Mouse (Mus musculus): ENCODE measurements around the gene Ccng2. TPM values are rescaled to one million over a fixed set of nuclear protein-coding genes. Genes with fewer than 3 reads are reported as not detected.

The Ccng2 gene
- polyA plus RNA-seq, 1 experiment from 2014 or later, result 38.3 TPM

- no peaks in the 10 kb centered on the region for H3K9me3 ChIP-seq
- no peaks in the 10 kb centered on the region for H3K27me3 ChIP-seq (ENCODE audit: insufficient read depth, poor library complexity, severe bottlenecking)
- H3K27ac ChIP-seq, result peak overlapping the region; percentile 25; the same call in 1 of the 2 replicates
- WGBS, result 39% methylated on average over 8 of the region's 8 CpGs
- no peak overlapping the region for H3K4me3 ChIP-seq
- H3K36me3 ChIP-seq, result no peaks in the 10 kb centered on the region
- DNase-seq (ENCODE audit: low spot score), result peak; percentile 90
- H3K4me1 ChIP-seq, result no peaks in the 10 kb centered on the region
These were observed 27.2 kb upstream of the Ccng2 start for GRCm38 (mm10) chr5:93239590-93240544.

- 85% methylated on average over 2 of the region's 2 CpGs for WGBS
- Histone ChIP-seq H3K4me1 (no peaks in the 10 kb centered on the region), H3K9me3 (no peaks in the 10 kb centered on the region), H3K27ac (no peak overlapping the region), H3K27me3 (ENCODE audit: insufficient read depth, poor library complexity, severe bottlenecking) (no peaks in the 10 kb centered on the region), H3K36me3 (no peaks in the 10 kb centered on the region), H3K4me3 (no peak overlapping the region)
- no peak for DNase-seq (ENCODE audit: low spot score)
These were observed 21.8 kb upstream of the Ccng2 start for GRCm38 (mm10) chr5:93245280-93245679.

DNA sequence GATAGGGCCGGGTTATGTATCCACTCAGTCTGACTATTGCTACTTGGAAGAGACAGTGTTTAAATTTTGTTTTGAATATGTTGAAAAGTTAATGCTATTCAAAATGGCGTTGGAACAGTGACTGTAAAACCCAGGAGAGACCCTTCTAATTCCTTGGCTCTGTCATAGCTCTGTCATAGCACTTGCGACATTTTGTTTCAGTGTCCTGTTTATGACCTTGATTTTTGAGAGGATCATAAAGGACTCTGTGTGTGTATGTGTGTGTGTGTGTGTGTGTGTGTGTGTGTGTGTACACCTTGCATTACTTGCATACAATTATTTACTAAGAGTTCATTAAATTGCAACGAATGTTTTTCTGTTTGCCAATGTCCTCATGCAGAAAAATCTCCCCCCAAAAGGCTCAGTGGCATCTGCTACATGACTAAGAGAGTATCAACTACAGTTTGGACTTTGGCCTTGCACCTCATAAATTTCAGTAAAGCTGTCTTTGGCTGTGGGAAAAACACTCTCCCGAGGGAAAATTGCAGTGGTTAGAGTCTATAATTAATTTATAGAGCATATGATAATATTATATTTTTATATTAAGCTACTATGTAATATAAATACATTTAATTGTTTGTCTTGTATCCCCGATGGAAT, 17.0 kb upstream of the Ccng2 start:
- DNase-seq (ENCODE audit: low spot score), result no peak
- WGBS, result 78% methylated on average over 6 of the region's 6 CpGs
- H3K4me1 ChIP-seq, result no peaks in the 10 kb centered on the region
- no peaks in the 10 kb centered on the region for H3K27me3 ChIP-seq (ENCODE audit: insufficient read depth, poor library complexity, severe bottlenecking)
- no peak overlapping the region for H3K27ac ChIP-seq
- no peaks in the 10 kb centered on the region for H3K9me3 ChIP-seq
- H3K36me3 ChIP-seq, result no peaks in the 10 kb centered on the region
- H3K4me3 ChIP-seq, result no peak overlapping the region

DNA sequence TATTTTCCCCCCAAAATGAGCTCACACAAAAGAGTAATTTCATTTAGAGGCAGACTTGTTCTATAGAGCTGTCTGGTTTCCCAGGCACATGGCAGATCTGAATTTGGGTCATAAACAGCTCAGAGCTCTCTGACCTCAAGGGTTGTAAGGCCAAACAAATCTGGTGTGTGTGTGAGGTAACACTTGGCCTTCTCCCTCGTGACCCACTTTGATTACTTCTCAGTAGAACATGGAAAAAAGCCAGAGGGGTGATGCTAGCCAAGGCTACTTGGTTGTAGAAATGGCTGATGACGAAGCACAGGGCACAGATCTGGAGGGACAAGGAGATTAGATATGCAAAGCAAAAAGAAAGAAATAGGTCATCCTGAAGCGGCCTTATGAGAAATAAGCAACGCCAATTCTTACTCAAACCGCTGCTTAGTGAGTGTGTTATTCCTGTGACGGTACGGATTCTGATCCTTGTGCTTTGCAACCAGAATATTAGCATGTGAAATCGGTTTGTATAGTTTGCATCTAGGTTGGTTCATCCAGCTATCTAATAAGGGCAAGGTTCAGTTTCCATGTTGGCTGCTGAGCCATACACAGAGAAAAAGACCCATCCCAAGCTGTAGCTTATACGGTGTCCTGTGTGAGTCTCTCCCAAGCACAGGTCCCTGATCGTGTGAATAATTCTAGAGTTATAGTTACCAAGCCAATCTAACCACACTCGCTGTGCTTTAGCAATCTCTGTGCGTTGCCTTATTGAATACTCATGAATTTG, 15.9 kb upstream of the Ccng2 start:
- Histone ChIP-seq H3K36me3 (no peaks in the 10 kb centered on the region), H3K4me3 (no peak overlapping the region), H3K27ac (no peak overlapping the region), H3K27me3 (ENCODE audit: insufficient read depth, poor library complexity, severe bottlenecking) (no peaks in the 10 kb centered on the region), H3K4me1 (no peaks in the 10 kb centered on the region), H3K9me3 (no peaks in the 10 kb centered on the region)
- 73% methylated on average over 12 of the region's 12 CpGs for WGBS
- DNase-seq (ENCODE audit: low spot score), result no peak

DNA sequence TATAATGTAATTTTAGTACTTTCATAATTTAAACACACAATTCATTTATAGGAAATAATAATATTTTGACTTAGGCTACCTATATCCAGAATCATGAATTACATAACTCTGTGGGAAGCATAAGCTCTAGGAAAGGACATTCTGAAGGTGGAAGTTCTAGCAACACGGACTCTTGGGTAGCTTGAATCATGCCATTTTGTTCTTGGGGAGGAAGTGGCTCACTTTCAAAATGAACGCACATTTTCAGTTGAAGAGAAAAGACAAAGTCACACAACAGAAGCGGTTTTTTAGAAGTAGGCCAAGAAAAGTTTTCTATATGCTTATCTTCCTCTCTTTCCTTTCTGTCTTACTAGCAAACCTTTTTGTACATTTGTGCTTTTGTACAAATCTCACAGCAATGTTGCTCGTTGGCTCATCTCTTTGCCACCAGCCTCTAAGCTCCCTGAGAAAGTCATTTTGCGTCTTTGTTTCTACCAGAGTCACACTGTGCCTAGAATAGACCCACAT, 11.2 kb upstream of the Ccng2 start:
- Histone ChIP-seq H3K36me3 (no peaks in the 10 kb centered on the region), H3K27ac (no peak overlapping the region), H3K4me1 (no peaks in the 10 kb centered on the region), H3K9me3 (no peaks in the 10 kb centered on the region), H3K27me3 (ENCODE audit: insufficient read depth, poor library complexity, severe bottlenecking) (no peaks in the 10 kb centered on the region), H3K4me3 (no peak overlapping the region)
- no peak for DNase-seq (ENCODE audit: low spot score)
- WGBS, result 91% methylated on average over 5 of the region's 5 CpGs

- Histone ChIP-seq H3K27me3 (ENCODE audit: insufficient read depth, poor library complexity, severe bottlenecking) (no peaks in the 10 kb centered on the region), H3K4me1 (no peaks in the 10 kb centered on the region), H3K36me3 (no peaks in the 10 kb centered on the region), H3K4me3 (no peak overlapping the region), H3K27ac (no peak overlapping the region), H3K9me3 (no peaks in the 10 kb centered on the region)
- no peak for DNase-seq (ENCODE audit: low spot score)
These were observed 10.1 kb upstream of the Ccng2 start for GRCm38 (mm10) chr5:93256820-93257405.

GRCm38 (mm10) chr5:93259349-93259748, 7.7 kb upstream of the Ccng2 start:
- Histone ChIP-seq H3K9me3 (no peaks in the 10 kb centered on the region), H3K4me3 (no peak overlapping the region), H3K36me3 (no peaks in the 10 kb centered on the region), H3K27me3 (ENCODE audit: insufficient read depth, poor library complexity, severe bottlenecking) (no peaks in the 10 kb centered on the region), H3K4me1 (peaks cover 6% of the 10 kb centered on the region; the same call in 1 of the 2 replicates), H3K27ac (no peak overlapping the region)
- no peak for DNase-seq (ENCODE audit: low spot score)

- no peak for DNase-seq (ENCODE audit: low spot score)
- WGBS, result 74% methylated on average over 3 of the region's 3 CpGs
- no peaks in the 10 kb centered on the region for H3K27me3 ChIP-seq (ENCODE audit: insufficient read depth, poor library complexity, severe bottlenecking)
These were observed 6.1 kb upstream of the Ccng2 start for GRCm38 (mm10) chr5:93260983-93261382.

DNA sequence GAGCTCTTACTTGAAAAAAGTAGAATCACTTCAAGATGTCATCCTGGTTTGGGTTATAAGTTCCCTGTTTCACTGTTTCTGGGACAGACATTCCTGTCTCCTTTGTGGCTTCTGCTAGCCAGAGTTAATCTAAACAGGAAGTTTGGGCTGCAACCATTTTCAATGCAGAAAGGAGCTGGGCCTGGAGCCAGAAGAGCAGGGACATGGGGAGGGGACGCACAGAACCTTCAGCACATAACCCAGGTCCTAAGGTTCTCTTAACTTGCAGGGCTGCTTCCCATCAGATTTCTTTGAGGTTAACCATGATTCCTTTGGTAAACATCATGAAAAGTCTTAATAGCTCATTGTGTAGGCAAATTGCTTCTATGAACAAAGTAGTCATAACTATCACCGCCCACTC, 4.3 kb upstream of the Ccng2 start:
- Histone ChIP-seq H3K27me3 (ENCODE audit: insufficient read depth, poor library complexity, severe bottlenecking) (no peaks in the 10 kb centered on the region), H3K27ac (no peak overlapping the region), H3K36me3 (no peaks in the 10 kb centered on the region), H3K9me3 (no peaks in the 10 kb centered on the region), H3K4me3 (no peak overlapping the region), H3K4me1 (peaks cover 17% of the 10 kb centered on the region; the same call in 1 of the 2 replicates)
- 69% methylated on average over 2 of the region's 2 CpGs for WGBS
- no peak for DNase-seq (ENCODE audit: low spot score)

More at GRCm38 (mm10) chr5:93260983-93261382, 6.1 kb upstream of the Ccng2 start:
- no peak overlapping the region for H3K27ac ChIP-seq
- H3K4me3 ChIP-seq, result no peak overlapping the region
- H3K9me3 ChIP-seq, result no peaks in the 10 kb centered on the region
- no peaks in the 10 kb centered on the region for H3K36me3 ChIP-seq
- H3K4me1 ChIP-seq, result peaks cover 14% of the 10 kb centered on the region; the same call in 1 of the 2 replicates

DNA sequence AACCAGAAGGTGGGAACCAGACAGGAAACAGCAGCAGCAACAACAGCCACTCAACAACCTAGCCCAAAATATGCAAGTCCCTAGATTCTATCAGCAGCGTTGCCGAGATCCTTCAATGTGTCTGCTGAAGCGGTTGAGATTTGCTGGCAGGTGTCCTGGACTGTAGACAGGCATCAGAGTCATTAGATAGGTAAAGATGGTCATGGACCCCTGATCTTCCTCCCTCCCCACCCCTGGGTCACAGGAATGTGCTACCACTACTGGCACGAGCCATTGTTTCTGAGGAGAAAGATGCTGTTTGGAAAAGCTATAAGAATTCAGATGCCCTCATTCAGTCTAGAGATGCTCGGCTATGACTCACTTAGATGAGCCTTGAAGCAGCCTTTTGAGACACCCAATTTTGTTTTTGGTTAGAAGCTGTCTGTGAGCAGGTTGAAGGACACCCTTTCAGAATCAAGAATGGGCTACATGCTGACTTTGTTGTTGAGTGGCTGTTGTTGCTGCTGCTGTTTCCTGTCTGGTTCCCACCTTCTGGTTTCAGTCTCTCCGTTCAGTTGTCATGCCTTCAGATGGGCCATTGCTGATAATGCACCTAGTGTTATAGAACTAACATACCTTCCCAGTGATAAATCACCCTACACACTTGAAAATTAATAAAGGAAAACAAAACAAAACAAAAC, 3.5 kb upstream of the Ccng2 start:
- H3K36me3 ChIP-seq, result no peaks in the 10 kb centered on the region
- no peaks in the 10 kb centered on the region for H3K27me3 ChIP-seq (ENCODE audit: insufficient read depth, poor library complexity, severe bottlenecking)
- DNase-seq (ENCODE audit: low spot score), result no peak
- peaks cover 17% of the 10 kb centered on the region; the same call in 1 of the 2 replicates for H3K4me1 ChIP-seq
- 55% methylated on average over 6 of the region's 6 CpGs for WGBS
- no peak overlapping the region for H3K27ac ChIP-seq
- H3K9me3 ChIP-seq, result no peaks in the 10 kb centered on the region
- H3K4me3 ChIP-seq, result no peak overlapping the region

DNA sequence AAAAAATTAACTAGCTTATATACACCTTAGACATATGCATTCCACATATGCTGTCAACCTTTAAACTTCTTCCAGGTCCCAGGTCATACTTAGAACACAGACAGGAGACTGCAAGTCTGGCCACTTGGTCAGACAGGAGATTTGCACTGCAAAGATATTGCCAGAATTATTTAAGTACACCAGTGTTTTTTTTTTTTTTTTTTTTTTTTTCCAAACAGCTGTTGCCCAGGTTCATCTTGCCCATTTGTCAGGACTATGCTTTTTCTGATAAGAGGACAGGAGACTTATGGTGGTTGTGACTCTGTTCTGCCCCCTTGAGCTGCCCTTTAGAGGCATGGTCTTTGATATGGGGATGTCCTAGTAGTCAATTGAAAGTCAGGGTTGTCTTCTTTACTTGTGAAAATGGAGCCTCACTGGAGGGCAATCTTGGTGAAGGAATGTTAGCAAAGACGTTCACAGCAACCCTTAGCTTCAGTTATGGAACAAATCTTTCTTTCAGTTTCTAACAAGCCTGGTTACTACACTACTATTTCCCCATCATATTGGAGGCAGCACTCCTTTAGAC, 2.8 kb upstream of the Ccng2 start:
- H3K27ac ChIP-seq, result no peak overlapping the region
- no peaks in the 10 kb centered on the region for H3K36me3 ChIP-seq
- no peak overlapping the region for H3K4me3 ChIP-seq
- H3K4me1 ChIP-seq, result peaks cover 17% of the 10 kb centered on the region; the same call in 1 of the 2 replicates
- WGBS, result 73% methylated on average over 1 of the region's 1 CpGs
- DNase-seq (ENCODE audit: low spot score), result no peak
- no peaks in the 10 kb centered on the region for H3K9me3 ChIP-seq
- H3K27me3 ChIP-seq (ENCODE audit: insufficient read depth, poor library complexity, severe bottlenecking), result no peaks in the 10 kb centered on the region
